Mouse (Mus musculus): ENCODE results near the gene Ppfibp2. TPM values are rescaled to one million over a fixed set of nuclear protein-coding genes. Genes with fewer than 3 reads are reported as not detected.

The Ppfibp2 gene
- total RNA-seq, 2 experiments from 2014 or later, result 13.9 to 15.6 TPM

DNA sequence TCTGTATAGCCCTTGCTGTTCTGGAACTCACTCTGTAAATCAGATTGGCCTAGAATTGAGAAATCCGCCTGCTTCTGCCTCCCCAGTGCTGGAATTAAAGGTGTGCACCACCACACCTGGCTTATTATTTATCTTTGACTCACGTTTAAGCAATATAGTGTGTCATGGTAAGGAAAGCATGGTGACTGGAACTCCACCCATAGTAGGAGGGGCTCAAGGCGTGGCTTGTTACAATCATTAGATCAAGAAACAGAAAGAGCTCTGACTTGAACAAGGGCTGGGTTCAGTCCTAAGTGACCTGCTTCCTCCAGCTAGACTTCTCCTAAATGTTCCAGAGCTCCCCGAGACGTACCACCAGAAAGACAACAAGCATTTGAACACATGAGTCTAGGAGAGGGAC is 105.6 kb downstream of the Ppfibp2 start:
- DNase-seq (ENCODE audit: low spot score), result no peak

DNA sequence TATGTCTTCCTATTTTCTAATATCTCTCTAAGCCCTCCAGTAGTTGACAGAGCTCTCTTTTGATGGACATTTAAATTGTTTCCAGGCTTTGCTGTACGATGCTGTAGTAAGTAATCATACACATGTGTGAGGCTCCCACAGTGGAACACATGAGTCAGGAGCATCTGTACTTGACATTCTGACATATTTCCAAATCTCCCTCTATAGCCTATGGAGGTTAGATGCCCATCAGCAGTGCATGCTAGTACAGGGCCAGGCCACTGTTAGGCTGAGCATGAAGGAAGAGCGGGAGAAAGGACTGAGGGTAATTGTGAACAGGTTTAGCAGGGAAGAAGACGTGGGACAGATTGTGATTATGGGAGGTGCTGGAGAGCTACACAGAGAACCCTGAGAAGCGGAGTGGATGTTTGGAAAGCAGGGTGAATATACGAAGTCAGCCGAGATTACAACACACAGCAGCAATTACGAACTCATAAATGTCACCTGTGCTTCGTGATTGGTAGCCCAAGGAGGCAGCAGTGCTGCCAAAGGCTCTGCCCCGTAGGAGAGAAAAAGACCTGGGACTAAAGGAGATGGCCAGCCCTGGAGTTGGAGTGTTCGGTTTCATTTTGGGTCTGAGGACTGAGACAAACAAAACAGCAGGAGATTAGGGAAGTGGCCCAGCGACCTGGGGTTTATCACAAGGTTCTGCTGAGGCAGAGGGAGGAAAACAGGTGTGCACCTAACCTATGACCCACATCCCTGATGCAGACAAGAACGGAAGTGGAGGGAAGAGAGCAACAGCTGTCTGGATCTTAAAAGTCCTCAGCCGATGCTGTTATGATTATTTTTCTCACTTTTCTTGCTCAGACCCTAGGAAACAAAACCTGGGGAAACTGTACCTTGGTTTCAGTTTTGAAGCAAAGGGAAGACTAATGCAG is 107.7 kb downstream of the Ppfibp2 start:
- no peak for DNase-seq (ENCODE audit: low spot score)

DNA sequence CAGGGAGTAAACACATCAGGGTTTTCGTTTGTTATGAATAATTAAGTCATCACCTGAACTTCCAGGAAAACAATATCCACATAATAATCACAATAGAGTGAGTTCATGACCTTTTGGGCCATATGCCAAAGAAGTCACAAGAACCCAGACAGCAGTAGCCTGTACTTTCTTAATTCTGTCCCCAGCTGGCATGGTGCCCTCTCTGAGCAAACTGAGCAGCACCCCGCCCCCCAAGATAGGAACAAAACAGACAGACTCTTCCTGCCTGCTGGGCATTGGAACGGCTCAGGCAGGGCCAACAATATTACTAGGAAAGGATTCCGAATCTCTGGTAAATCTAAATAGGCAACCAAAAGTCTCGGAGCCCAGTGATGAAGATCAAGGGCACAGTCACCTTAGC is 110.9 kb downstream of the Ppfibp2 start:
- DNase-seq (ENCODE audit: low spot score), result peak; percentile 37

- no peak for DNase-seq (ENCODE audit: low spot score)
Measured at GRCm38 (mm10) chr7:107707650-107708049, 112.6 kb downstream of the Ppfibp2 start.

GRCm38 (mm10) chr7:107708491-107709112 is 113.6 kb downstream of the Ppfibp2 start:
- peak; percentile 38 for DNase-seq (ENCODE audit: low spot score)

- DNase-seq (ENCODE audit: low spot score), result no peak
Measured at GRCm38 (mm10) chr7:107712743-107713142, 117.7 kb downstream of the Ppfibp2 start.

- no peak for DNase-seq (ENCODE audit: low spot score)
Measured at GRCm38 (mm10) chr7:107714067-107714466, 119.1 kb downstream of the Ppfibp2 start.

DNA sequence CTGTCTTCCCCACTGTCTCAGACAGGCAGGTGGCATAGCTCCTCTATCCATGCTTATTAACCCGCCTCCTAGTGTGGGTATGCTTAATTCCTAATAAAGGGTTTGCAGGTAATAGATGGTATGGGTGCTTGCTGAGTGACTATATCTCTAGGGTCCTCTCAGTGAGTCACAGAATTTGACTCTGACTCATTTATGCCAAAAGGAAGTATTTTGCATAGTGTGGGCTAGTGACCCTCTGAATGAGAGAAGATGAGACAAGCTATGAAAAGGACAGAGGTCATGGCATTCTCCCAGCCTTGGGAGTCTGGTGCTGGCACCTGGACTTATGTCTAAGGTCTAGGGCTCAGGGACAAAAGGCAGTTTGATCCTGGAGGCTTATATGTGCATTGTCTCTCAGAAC is 125.8 kb downstream of the Ppfibp2 start:
- DNase-seq (ENCODE audit: low spot score), result no peak

DNA sequence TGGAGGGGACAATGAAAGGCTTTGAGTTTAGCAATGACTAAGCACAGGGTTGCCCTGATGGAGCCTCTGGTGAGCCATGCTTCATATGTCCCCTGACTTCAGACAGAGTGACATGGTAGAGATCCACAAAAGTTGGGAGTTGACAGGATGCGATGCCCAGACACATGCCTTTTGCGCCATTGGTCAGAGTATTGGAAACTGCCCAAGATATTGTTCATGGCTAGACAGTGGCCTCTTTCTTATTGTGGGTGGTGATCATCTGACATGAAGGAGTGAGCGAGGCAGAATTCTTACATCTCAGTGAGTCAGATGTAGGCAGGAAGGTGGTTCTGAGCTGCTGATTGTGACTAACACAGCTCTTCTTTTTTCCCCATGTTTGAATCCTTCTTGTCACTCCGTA is 127.5 kb downstream of the Ppfibp2 start:
- no peak for DNase-seq (ENCODE audit: low spot score)

DNA sequence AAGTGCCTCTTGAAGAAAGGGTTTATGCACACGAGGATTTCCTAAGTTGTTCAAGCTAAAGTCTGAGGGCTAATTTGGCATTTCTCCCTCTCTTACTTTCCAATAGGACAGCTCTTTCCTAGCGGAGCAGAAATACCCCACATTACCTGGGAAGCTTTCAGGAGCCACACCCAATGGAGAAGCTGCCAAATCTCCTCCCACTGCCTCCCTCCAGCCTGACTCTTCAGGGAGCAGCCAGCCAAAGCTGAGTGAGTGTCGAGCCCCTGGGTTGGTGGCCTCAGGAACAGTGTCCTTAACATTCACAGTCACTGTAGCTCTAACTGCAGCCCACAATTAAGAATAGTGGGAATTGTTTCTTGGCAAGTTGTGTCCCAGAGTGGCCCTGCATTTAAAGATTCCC is 132.5 kb downstream of the Ppfibp2 start:
- no peak for DNase-seq (ENCODE audit: low spot score)

DNA sequence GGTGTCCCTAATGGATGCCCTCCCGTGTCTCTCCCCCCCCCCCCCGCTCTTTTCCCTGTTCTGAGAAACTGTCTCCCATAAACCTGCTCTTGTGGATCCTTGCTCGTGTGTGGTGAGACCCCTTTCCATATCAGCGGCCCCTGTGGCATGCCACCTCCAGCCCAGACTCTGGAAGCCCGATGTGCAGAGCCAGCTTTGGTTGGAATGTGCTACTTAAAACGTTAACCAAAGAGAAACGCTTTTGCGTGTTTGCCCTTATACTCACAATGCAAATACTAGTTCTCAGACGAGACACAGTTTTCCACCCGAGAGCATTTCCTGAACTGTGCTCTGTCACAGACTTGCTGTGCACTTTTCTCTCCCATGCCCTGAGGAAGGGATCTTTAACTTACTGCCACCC is 135.6 kb downstream of the Ppfibp2 start:
- no peak for DNase-seq (ENCODE audit: low spot score)

GRCm38 (mm10) chr7:107733162-107733561 is 138.2 kb downstream of the Ppfibp2 start:
- DNase-seq (ENCODE audit: low spot score), result no peak

GRCm38 (mm10) chr7:107738726-107739125 is 143.7 kb downstream of the Ppfibp2 start:
- DNase-seq (ENCODE audit: low spot score), result no peak

DNA sequence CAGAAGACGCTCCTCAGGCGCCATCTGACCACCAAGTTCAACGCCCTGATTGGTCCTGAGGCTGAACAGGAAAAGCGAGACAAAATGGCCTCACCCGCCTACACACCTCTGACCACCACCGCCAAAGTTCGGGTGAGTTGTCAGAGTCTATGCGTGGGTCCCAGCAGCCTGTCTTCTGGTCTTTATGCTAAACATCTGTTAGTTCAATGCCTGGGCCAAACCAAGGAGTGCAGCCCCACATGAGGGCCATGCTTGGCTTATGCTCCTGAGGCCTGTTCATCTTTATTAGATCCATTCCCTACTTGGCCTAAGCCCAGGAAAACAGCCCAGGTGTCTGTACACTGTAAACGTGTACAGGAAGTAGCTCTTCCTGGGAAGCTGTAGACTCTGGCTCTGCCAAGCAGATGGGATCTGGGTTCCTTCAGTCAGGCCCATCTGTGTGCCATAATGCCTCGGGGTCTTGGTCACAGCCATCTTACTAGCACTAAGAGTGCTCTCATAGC is 148.0 kb downstream of the Ppfibp2 start:
- DNase-seq (ENCODE audit: low spot score), result no peak

DNA sequence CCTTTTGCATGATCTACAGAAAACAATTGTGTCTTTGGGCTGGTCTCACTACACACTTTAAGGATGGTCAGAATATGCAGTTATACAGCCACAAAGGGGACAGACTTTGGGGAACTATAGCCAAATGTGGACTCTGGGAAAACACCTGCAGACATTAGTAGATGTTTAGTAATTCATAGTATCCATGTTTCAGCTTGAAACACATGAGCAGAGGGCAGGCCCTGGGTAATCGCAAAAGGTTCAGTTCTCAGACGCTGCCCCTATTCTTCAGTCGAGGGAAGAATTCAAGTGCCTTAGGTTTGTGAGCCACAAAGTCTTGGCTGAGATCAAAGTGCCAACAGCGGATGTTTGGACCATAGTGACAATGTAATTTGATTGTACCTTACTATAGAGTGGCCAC is 149.4 kb downstream of the Ppfibp2 start:
- DNase-seq (ENCODE audit: low spot score), result no peak

DNA sequence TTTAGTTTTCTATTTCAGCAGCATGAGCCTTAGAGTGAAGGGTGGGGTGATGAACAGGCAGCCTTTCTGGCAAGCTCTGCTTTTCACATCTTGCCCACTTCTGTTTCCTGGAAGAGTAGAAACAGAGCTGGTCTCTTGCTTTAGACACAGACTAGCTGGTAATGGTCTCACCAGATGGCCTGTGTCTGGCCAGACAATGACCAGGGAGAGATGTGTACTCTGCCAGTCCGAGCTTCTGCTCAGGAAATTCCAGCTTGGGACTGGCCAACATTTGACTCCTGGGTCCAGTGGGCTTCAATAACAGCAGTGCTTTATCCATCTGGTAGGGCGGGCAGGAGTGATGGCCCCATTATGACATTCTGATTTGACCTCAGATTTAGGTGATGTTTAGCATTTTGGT is 150.1 kb downstream of the Ppfibp2 start:
- DNase-seq (ENCODE audit: low spot score), result no peak

GRCm38 (mm10) chr7:107746036-107746435 is 151.0 kb downstream of the Ppfibp2 start:
- no peak for DNase-seq (ENCODE audit: low spot score)

DNA sequence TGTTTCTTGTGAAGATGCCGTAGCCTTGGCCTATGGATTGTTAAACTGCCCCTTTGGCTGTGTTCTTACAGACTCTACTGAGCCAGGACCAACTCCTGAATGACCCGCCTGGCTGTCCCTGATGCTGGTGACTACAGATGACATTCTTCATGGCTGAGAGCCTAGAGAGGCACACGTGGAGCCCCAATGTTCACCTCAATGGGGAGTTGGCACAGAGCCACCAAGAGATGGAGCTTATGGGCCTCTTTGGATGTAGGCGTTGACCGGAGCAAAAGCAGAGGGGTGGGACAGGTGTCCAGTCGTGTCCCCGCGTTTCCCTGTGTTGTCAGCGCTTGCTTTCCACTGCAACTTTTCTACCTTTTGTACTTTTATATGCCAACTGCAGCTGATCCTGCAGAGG is 152.5 kb downstream of the Ppfibp2 start:
- no peak for DNase-seq (ENCODE audit: low spot score)

GRCm38 (mm10) chr7:107747954-107748353 is 152.9 kb downstream of the Ppfibp2 start:
- DNase-seq (ENCODE audit: low spot score), result peak; percentile 64

- DNase-seq (ENCODE audit: low spot score), result peak; percentile 34
Measured at GRCm38 (mm10) chr7:107749270-107749669, 154.3 kb downstream of the Ppfibp2 start.

DNA sequence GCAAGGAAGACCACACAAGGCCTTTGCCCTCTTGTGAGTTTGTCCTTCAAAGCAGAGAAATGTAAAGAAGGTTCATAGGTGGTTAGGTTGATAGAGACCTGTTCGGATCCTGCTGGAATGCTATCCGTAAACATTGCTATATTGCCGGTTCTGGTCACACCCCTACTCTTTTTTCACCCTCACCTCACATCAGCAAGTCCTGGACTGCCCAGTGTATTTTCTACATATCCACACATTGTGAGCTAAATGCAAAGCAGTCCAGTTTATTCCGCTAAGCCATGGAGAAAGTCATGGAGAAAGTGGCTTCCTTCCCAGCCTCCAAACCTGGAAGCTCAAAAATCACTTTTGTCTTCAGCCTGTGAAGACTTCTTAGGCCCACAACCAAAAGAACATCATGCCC is 154.7 kb downstream of the Ppfibp2 start:
- no peak for DNase-seq (ENCODE audit: low spot score)

- no peak for DNase-seq (ENCODE audit: low spot score)
Measured at GRCm38 (mm10) chr7:107752031-107752520, 157.1 kb downstream of the Ppfibp2 start.

DNA sequence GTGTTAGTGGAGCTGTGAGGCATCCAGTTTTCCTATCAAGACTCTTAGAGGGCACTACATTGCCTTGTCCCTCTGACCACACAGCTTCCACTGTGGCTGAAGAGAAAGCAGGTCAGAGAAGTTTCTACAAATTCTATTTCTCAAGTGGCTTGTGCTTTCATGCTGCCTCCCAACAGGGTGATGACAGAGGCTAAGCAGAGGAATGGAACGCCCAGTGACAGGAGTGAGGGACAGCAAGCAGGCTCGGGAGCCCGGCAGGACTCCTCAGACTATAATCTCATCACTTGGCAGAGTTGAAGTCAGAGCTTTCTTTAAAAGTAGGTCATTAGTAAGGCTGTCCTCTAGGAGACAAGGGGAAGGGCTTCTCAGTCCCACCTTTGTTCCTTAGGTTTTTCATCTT is 160.9 kb downstream of the Ppfibp2 start:
- DNase-seq (ENCODE audit: low spot score), result no peak

All from gastrocnemius, adult 18-20 months (tissue).